Mouse (Mus musculus): Measurements from ENCODE around the gene Maco1.
"Not testable (repeated sequence)": the region's sequence is repeated elsewhere in the genome, so short reads cannot be mapped to it uniquely, and the experiment has no call there.

Maco1 gene

GRCm38 (mm10) chr4:134813406-134814228 lies 39.5 kb downstream of the Maco1 start:
- no peak for DNase-seq (ENCODE audit: low read depth)

GRCm38 (mm10) chr4:134804765-134805164 lies 48.4 kb downstream of the Maco1 start:
- no peak for DNase-seq (ENCODE audit: low read depth)

- DNase-seq (ENCODE audit: low read depth), result no peak
These were observed 50.4 kb downstream of the Maco1 start for GRCm38 (mm10) chr4:134802765-134803164.

- no peak for DNase-seq (ENCODE audit: low read depth)
These were observed 51.0 kb downstream of the Maco1 start for GRCm38 (mm10) chr4:134802155-134802554.

- DNase-seq (ENCODE audit: low read depth), result no peak
These were observed 52.5 kb downstream of the Maco1 start for GRCm38 (mm10) chr4:134800693-134801092.

- DNase-seq (ENCODE audit: low read depth), result no peak
These were observed 53.0 kb downstream of the Maco1 start for GRCm38 (mm10) chr4:134800098-134800497.

- peak; percentile 85 for DNase-seq (ENCODE audit: low read depth)
These were observed 53.9 kb downstream of the Maco1 start for GRCm38 (mm10) chr4:134799272-134799671.

- peak; percentile 37 for DNase-seq (ENCODE audit: low read depth)
These were observed 54.3 kb downstream of the Maco1 start for GRCm38 (mm10) chr4:134798861-134799260.

- no peak for DNase-seq (ENCODE audit: low read depth)
These were observed 55.5 kb downstream of the Maco1 start for GRCm38 (mm10) chr4:134797621-134798020.

- peak; percentile 84 for DNase-seq (ENCODE audit: low read depth)
These were observed 56.4 kb downstream of the Maco1 start for GRCm38 (mm10) chr4:134796581-134797361.

- peak; percentile 61 for DNase-seq (ENCODE audit: low read depth)
These were observed 57.2 kb downstream of the Maco1 start for GRCm38 (mm10) chr4:134795819-134796485.

- DNase-seq (ENCODE audit: low read depth), result not testable (repeated sequence)
These were observed 58.2 kb downstream of the Maco1 start for GRCm38 (mm10) chr4:134794959-134795358.

GRCm38 (mm10) chr4:134793213-134793956 lies 59.8 kb downstream of the Maco1 start:
- peak; percentile 90 for DNase-seq (ENCODE audit: low read depth)

- DNase-seq (ENCODE audit: low read depth), result no peak
These were observed 61.4 kb downstream of the Maco1 start for GRCm38 (mm10) chr4:134791731-134792130.

GRCm38 (mm10) chr4:134786946-134787345 lies 66.2 kb downstream of the Maco1 start:
- DNase-seq (ENCODE audit: low read depth), result peak; percentile 91

GRCm38 (mm10) chr4:134784701-134785100 lies 68.4 kb downstream of the Maco1 start:
- DNase-seq (ENCODE audit: low read depth), result peak; percentile 76

GRCm38 (mm10) chr4:134779136-134779934 lies 73.8 kb downstream of the Maco1 start:
- DNase-seq (ENCODE audit: low read depth), result no peak

GRCm38 (mm10) chr4:134776246-134776645 lies 76.9 kb downstream of the Maco1 start:
- DNase-seq (ENCODE audit: low read depth), result no peak

- no peak for DNase-seq (ENCODE audit: low read depth)
These were observed 77.8 kb downstream of the Maco1 start for GRCm38 (mm10) chr4:134775234-134775944.

GRCm38 (mm10) chr4:134774126-134774525 lies 79.0 kb downstream of the Maco1 start:
- DNase-seq (ENCODE audit: low read depth), result peak; percentile 39

Data from induced T-regulatory cell, adult 2 months (primary cell).